Mouse (Mus musculus): ENCODE results near the gene Samsn1. TPM values are rescaled to one million over a fixed set of nuclear protein-coding genes. Genes with fewer than 3 reads are reported as not detected.

Gene Samsn1
- polyA plus RNA-seq, 1 experiment from 2014 or later, result 0.42 TPM

DNA sequence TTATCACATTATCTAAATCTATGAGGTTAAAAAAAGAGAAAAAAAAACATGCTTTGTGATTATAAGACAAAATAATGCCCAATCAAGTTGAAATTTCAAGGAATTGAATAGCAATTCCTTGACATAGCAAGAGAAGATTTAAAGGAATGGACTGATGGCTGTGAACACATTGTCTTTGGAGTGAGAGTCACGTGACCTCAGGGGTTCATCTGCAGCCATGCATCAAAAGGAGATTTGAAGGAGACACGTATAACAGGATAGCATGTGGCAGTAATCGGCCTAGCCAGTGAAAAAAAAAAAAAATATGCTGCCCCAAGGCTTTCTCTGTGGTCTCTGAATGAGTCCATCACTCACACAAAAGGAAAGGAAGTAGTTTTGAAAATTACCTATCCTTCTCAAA lies 201.1 kb downstream of the Samsn1 start:
- H3K36me3 ChIP-seq (ENCODE audit: control insufficient read depth, insufficient read depth, low read length), result no peaks in the 10 kb centered on the region
- no peak overlapping the region for H3K4me3 ChIP-seq (ENCODE audit: low read depth, low read length)
- no peaks in the 10 kb centered on the region for H3K9me3 ChIP-seq (ENCODE audit: control insufficient read depth, low read length)
- H3K27ac ChIP-seq (ENCODE audit: low read depth, low read length), result no peak overlapping the region
- H3K4me2 ChIP-seq (ENCODE audit: low read depth, low read length), result no peak overlapping the region
- H3K4me1 ChIP-seq (ENCODE audit: control insufficient read depth, insufficient read depth, low read length), result no peaks in the 10 kb centered on the region
- H3K27me3 ChIP-seq (ENCODE audit: control insufficient read depth, insufficient read depth, low read length), result no peaks in the 10 kb centered on the region
- 50% methylated on average over 3 of the region's 3 CpGs for WGBS
- no peak for ATAC-seq (ENCODE audit: low read depth)
- H3K9ac ChIP-seq (replicated peaks; ENCODE audit: low read depth, low read length), result no peak overlapping the region
